Mouse (Mus musculus): ENCODE results near the gene Myof. TPM values are rescaled to one million over a fixed set of nuclear protein-coding genes. Genes with fewer than 3 reads are reported as not detected.

Gene Myof
- total and polyA plus RNA-seq, 3 experiments: 0.55 TPM; not detected in 2

DNA sequence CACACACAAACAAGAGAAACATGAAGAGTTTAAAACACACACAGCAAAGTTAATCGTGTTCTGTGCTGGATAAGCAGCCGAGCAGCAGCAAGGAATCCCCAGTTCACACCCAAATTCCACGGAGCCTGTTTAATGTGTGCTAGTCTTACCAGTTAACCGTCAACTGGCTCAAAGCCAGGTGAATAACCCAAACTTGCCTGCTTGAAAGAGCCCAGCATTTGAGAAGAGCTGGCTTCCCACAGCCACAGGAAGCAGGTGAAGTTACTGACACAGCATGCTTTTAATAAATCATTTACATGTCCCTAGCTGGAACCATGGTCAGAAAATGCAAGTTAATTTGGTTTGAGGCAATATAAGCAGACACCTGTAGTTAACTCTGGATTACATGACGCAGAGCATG lies 73.4 kb downstream of the Myof start:
- H3K4me3 ChIP-seq (ENCODE audit: low read depth, low read length): no peak overlapping the region
- DNase-seq (ENCODE audit: low spot score): no peak
- TF ChIP-seq TAL1 (conservative IDR thresholded peaks at IDR 0.05; ENCODE audit: low read depth, low read length) (no peak), GATA1 (IDR thresholded peaks at IDR 0.05; ENCODE audit: borderline replicate concordance, low read length) (no peak)
- ATAC-seq (ENCODE audit: extremely low read depth, insufficient number of reproducible peaks, low FRiP score, poor library complexity, severe bottlenecking): no peak
- H3K4me1 ChIP-seq (ENCODE audit: insufficient read depth, low read depth, low read length): no peaks in the 10 kb centered on the region
- H3K9me3 ChIP-seq (replicated peaks): no peaks in the 10 kb centered on the region
- no peaks in the 10 kb centered on the region for H3K36me3 ChIP-seq (replicated peaks)
- H3K27me3 ChIP-seq (ENCODE audit: insufficient read depth, low read length): no peaks in the 10 kb centered on the region; the same call in 1 of the 2 replicates

DNA sequence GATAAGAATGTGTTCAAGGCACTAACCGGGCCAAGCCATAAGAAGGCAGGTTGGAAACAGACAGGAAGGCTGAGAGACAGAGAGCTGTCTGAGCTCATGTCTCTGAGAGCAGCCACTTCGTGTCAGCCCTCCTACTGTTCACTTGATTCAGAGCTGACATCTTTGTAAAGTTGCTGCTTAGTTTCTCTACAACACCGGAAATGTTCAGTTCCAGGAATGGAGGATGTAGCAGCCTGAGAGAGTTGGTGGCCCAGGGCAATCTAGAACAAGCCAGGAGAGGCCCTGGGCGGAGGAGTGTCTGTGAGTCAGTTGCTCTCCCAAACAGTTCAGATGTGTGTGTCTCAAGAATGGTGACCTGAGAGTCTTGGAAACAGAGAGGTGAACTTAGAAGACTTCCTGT lies 77.5 kb downstream of the Myof start:
- Histone ChIP-seq H3K9me3 (replicated peaks) (no peaks in the 10 kb centered on the region), H3K27me3 (ENCODE audit: insufficient read depth, low read length) (no peaks in the 10 kb centered on the region; the same call in 1 of the 2 replicates), H3K4me3 (ENCODE audit: low read depth, low read length) (no peak overlapping the region), H3K36me3 (replicated peaks) (no peaks in the 10 kb centered on the region), H3K4me1 (ENCODE audit: insufficient read depth, low read depth, low read length) (no peaks in the 10 kb centered on the region)
- ATAC-seq (ENCODE audit: extremely low read depth, insufficient number of reproducible peaks, low FRiP score, poor library complexity, severe bottlenecking) (no peak), DNase-seq (ENCODE audit: low spot score) (no peak)
- TF ChIP-seq TAL1 (conservative IDR thresholded peaks at IDR 0.05; ENCODE audit: low read depth, low read length): no peak
- no peak for TF ChIP-seq GATA1 (IDR thresholded peaks at IDR 0.05; ENCODE audit: borderline replicate concordance, low read length)
- no peak for TF ChIP-seq POLR2AphosphoS5 (IDR thresholded peaks at IDR 0.05; ENCODE audit: insufficient replicate concordance, low read depth, low read length)
- TF ChIP-seq CTCF (IDR thresholded peaks at IDR 0.05; ENCODE audit: low read depth, low read length): no peak
- TF ChIP-seq GATA2 (IDR thresholded peaks at IDR 0.05; ENCODE audit: borderline replicate concordance, low read depth, low read length): no peak

DNA sequence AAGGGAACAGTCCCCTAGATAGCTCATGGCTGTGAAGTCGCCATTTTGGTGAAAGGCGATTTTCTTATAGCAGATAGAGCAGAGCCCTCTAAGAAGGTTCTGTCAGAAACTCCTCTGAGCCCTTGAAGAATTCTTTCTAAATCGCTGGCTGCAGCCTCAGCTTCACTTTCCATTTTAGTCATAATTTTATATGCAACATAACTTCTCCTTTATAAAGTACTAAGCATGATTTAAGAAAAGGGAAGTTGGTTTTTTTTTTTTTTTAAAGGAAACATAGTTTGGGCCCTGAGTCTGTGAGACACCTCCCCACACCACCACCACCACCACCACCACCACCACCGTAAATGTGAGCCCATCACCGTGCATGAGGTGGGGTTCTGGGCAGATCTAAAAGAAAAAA lies 80.0 kb downstream of the Myof start:
- DNase-seq (ENCODE audit: low spot score): no peak

DNA sequence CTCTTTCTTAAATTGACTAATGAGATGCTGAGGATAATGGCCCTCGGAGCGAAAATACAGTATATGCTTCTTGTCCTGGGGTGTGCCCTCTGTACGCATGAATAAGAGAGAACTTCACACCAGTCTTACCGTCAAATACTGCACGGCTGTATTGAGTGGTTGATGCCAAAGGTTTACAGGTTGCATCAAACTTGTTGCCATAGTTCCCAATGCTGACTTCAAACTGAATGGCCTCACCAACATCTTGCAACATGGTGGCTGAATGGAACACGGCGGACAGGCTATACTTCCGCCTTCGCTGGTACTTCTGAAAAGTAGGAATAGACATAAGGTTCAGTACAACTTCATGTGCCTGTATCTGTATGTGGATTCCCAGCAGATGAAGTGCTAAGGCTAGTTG lies 82.6 kb downstream of the Myof start:
- Histone ChIP-seq H3K9me3 (replicated peaks) (no peaks in the 10 kb centered on the region), H3K4me3 (ENCODE audit: low read depth, low read length) (no peak overlapping the region), H3K27me3 (ENCODE audit: insufficient read depth, low read length) (no peaks in the 10 kb centered on the region; the same call in 1 of the 2 replicates), H3K4me1 (ENCODE audit: insufficient read depth, low read depth, low read length) (no peaks in the 10 kb centered on the region), H3K36me3 (replicated peaks) (no peaks in the 10 kb centered on the region)
- no peak for ATAC-seq (ENCODE audit: extremely low read depth, insufficient number of reproducible peaks, low FRiP score, poor library complexity, severe bottlenecking)
- TF ChIP-seq GATA1 (IDR thresholded peaks at IDR 0.05; ENCODE audit: borderline replicate concordance, low read length) (no peak), POLR2AphosphoS5 (IDR thresholded peaks at IDR 0.05; ENCODE audit: insufficient replicate concordance, low read depth, low read length) (no peak), CTCF (IDR thresholded peaks at IDR 0.05; ENCODE audit: low read depth, low read length) (no peak), GATA2 (IDR thresholded peaks at IDR 0.05; ENCODE audit: borderline replicate concordance, low read depth, low read length) (no peak), TAL1 (conservative IDR thresholded peaks at IDR 0.05; ENCODE audit: low read depth, low read length) (no peak)
- DNase-seq (ENCODE audit: low spot score): no peak

More for the DNA sequence above, 80.0 kb downstream of the Myof start:
- Histone ChIP-seq H3K9me3 (replicated peaks) (no peaks in the 10 kb centered on the region), H3K4me3 (ENCODE audit: low read depth, low read length) (no peak overlapping the region), H3K27me3 (ENCODE audit: insufficient read depth, low read length) (no peaks in the 10 kb centered on the region; the same call in 1 of the 2 replicates), H3K36me3 (replicated peaks) (no peaks in the 10 kb centered on the region), H3K4me1 (ENCODE audit: insufficient read depth, low read depth, low read length) (no peaks in the 10 kb centered on the region)
- TF ChIP-seq CTCF (IDR thresholded peaks at IDR 0.05; ENCODE audit: low read depth, low read length) (no peak), GATA2 (IDR thresholded peaks at IDR 0.05; ENCODE audit: borderline replicate concordance, low read depth, low read length) (no peak), GATA1 (IDR thresholded peaks at IDR 0.05; ENCODE audit: borderline replicate concordance, low read length) (no peak), TAL1 (conservative IDR thresholded peaks at IDR 0.05; ENCODE audit: low read depth, low read length) (no peak), POLR2AphosphoS5 (IDR thresholded peaks at IDR 0.05; ENCODE audit: insufficient replicate concordance, low read depth, low read length) (no peak)
- no peak for ATAC-seq (ENCODE audit: extremely low read depth, insufficient number of reproducible peaks, low FRiP score, poor library complexity, severe bottlenecking)

DNA sequence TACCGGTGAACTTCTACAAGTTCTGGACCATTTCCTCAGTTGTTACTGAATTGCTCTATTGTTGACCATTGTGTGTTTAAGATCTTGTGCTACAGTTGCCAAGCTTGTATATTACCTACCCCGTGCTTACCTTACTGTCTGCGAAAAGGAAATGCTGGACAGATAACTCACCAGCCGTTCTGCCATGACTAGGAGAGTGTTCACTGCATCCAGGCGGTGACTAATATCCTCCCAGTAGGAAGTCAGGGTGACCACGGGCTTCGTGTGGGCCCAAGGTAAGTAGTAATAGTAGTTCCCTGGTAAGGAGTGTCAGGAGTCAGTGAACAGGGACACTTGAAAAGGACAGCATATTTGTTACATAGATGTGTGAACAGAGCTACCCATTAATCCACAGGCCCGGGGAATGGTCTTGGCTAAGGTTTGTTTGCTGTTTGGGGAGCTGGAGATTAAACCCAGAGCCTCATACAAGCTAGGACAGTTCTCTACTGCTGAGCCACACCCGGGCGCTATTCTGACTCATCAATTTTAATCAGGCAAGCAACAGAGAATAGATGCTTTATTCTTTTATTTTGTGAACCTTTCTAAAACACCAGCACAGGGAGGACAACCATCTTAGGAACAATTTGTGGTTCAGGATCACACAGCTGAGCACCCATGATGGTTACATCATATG lies 83.7 kb downstream of the Myof start:
- ATAC-seq (ENCODE audit: extremely low read depth, insufficient number of reproducible peaks, low FRiP score, poor library complexity, severe bottlenecking) (no peak), DNase-seq (ENCODE audit: low spot score) (no peak)
- Histone ChIP-seq H3K4me1 (ENCODE audit: insufficient read depth, low read depth, low read length) (no peaks in the 10 kb centered on the region), H3K4me3 (ENCODE audit: low read depth, low read length) (no peak overlapping the region), H3K36me3 (replicated peaks) (no peaks in the 10 kb centered on the region), H3K9me3 (replicated peaks) (no peaks in the 10 kb centered on the region), H3K27me3 (ENCODE audit: insufficient read depth, low read length) (no peaks in the 10 kb centered on the region; the same call in 1 of the 2 replicates)
- no peak for TF ChIP-seq GATA1 (IDR thresholded peaks at IDR 0.05; ENCODE audit: borderline replicate concordance, low read length)
- TF ChIP-seq POLR2AphosphoS5 (IDR thresholded peaks at IDR 0.05; ENCODE audit: insufficient replicate concordance, low read depth, low read length): no peak
- no peak for TF ChIP-seq CTCF (IDR thresholded peaks at IDR 0.05; ENCODE audit: low read depth, low read length)
- no peak for TF ChIP-seq TAL1 (conservative IDR thresholded peaks at IDR 0.05; ENCODE audit: low read depth, low read length)
- no peak for TF ChIP-seq GATA2 (IDR thresholded peaks at IDR 0.05; ENCODE audit: borderline replicate concordance, low read depth, low read length)

DNA sequence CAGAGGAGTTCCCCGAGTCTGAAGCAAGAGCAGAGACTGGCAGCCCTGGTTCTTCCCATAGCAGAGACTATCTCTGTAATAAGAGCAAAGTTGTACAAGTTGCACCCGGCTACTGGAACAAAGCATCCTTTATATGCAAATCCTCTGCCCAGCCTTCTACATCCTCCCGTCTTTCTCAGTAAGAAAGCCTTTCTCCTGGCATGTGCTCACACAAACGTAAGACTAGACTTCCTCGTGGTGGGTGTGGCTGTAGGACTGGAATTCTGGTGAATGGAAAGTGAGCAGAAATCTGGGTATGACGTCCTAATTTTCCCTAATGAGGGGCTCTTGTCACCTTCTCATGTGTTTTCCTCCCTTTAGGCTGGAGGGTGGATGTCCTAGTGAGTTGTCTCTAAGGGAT lies 84.3 kb downstream of the Myof start:
- Histone ChIP-seq H3K4me1 (ENCODE audit: insufficient read depth, low read depth, low read length) (no peaks in the 10 kb centered on the region), H3K9me3 (replicated peaks) (no peaks in the 10 kb centered on the region), H3K4me3 (ENCODE audit: low read depth, low read length) (no peak overlapping the region), H3K27me3 (ENCODE audit: insufficient read depth, low read length) (no peaks in the 10 kb centered on the region; the same call in 1 of the 2 replicates), H3K36me3 (replicated peaks) (no peaks in the 10 kb centered on the region)
- TF ChIP-seq TAL1 (conservative IDR thresholded peaks at IDR 0.05; ENCODE audit: low read depth, low read length) (no peak), POLR2AphosphoS5 (IDR thresholded peaks at IDR 0.05; ENCODE audit: insufficient replicate concordance, low read depth, low read length) (no peak), GATA2 (IDR thresholded peaks at IDR 0.05; ENCODE audit: borderline replicate concordance, low read depth, low read length) (no peak), CTCF (IDR thresholded peaks at IDR 0.05; ENCODE audit: low read depth, low read length) (no peak), GATA1 (IDR thresholded peaks at IDR 0.05; ENCODE audit: borderline replicate concordance, low read length) (no peak)
- ATAC-seq (ENCODE audit: extremely low read depth, insufficient number of reproducible peaks, low FRiP score, poor library complexity, severe bottlenecking): no peak
- no peak for DNase-seq (ENCODE audit: low spot score)
